Mouse (Mus musculus): Measurements from ENCODE around the gene Sik3. TPM values are rescaled to one million over a fixed set of nuclear protein-coding genes. Genes with fewer than 3 reads are reported as not detected.

Sik3 gene
- polyA plus RNA-seq, 1 experiment from 2014 or later, result 4.7 TPM

DNA sequence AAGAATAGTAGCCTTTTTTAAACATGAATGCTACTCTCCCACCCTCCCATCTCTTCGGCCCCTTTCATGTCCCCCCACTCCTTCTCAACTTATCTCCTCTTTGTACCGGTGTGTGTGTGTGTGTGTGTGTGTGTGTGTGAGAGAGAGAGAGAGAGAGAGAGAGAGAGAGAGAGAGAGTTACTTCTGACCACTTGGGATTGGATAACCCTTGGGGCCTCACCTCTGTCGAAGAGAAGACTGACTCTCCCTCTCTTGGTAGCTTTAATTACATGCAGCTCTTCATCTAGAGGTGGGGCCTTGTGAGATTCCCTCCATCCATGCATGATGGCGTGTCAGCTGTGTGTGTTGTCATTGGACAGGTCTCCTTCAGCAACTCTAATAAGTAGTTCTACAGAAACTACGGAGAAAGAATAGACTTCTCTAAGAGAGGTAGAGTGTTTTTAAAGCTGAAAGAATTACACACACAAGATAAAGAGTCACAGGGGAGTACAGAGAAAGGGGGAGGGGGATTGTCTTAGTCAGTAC is 162.2 kb downstream of the Sik3 start:
- WGBS, result 63% methylated on average over 5 of the region's 5 CpGs
- Histone ChIP-seq H3K27ac (replicated peaks) (peak overlapping the region; percentile 71), H3K27me3 (replicated peaks) (no peaks in the 10 kb centered on the region)

DNA sequence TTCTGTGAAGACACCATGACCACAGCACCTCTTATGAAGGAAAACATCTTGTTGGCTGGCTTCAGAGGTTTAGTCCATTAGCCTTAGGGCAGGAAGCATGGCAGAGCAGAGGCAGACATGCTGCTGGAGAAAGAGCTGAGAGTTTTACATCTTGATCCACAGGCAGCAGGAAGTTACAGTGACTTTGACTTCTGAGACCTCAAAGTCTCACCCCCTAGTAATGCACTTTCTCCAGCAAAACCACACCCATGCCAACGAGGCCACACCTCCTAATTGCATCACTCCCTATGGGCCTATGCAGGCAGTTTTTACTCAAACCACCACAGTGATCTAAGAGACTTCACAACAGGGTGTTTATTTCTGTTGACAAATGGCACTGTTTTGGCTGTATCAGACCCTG is 162.7 kb downstream of the Sik3 start:
- ATAC-seq (ENCODE audit: extremely low read depth, insufficient number of reproducible peaks, low FRiP score, low TSS enrichment), result no peak
- no peak overlapping the region for H3K9ac ChIP-seq
- H3K4me2 ChIP-seq, result no peak overlapping the region
- no peak overlapping the region for H3K4me3 ChIP-seq
- no peaks in the 10 kb centered on the region for H3K27me3 ChIP-seq (replicated peaks)
- WGBS, result 23% methylated on average over 1 of the region's 1 CpGs
- H3K36me3 ChIP-seq, result peaks cover 17% of the 10 kb centered on the region
- peak overlapping the region; percentile 71 for H3K27ac ChIP-seq (replicated peaks)
- no peaks in the 10 kb centered on the region for H3K9me3 ChIP-seq
- peaks cover 29% of the 10 kb centered on the region for H3K4me1 ChIP-seq

More for the DNA sequence above, 162.2 kb downstream of the Sik3 start:
- no peak for ATAC-seq (ENCODE audit: extremely low read depth, insufficient number of reproducible peaks, low FRiP score, low TSS enrichment)
- Histone ChIP-seq H3K9me3 (no peaks in the 10 kb centered on the region), H3K4me3 (no peak overlapping the region), H3K4me2 (no peak overlapping the region), H3K9ac (no peak overlapping the region), H3K36me3 (peaks cover 16% of the 10 kb centered on the region), H3K4me1 (peaks cover 30% of the 10 kb centered on the region)

DNA sequence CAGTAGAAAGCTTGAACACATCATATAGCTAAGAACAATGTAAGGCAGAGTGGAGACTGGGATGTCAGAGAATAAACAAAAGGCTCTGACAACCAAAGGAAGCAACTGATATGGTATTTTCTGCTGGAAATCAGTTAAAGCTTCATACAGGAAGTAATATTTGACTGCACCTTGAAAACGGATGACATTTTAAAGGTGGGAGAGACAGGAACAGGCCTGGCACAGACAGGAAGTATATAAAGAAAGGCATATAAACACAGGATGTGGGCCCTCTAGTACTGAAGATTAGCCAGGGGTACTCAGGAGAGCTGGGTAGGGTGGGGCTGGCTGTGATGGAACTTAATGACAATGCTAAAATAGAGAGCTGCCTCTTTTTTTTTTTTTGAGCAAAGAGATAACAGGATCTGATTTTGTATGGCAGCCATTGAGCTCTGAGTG is 163.3 kb downstream of the Sik3 start:
- Histone ChIP-seq H3K4me1 (peaks cover 29% of the 10 kb centered on the region), H3K27ac (replicated peaks) (peak overlapping the region; percentile 71; the same call in 1 of the 2 replicates), H3K4me3 (no peak overlapping the region), H3K9me3 (no peaks in the 10 kb centered on the region), H3K4me2 (no peak overlapping the region), H3K9ac (no peak overlapping the region), H3K27me3 (replicated peaks) (no peaks in the 10 kb centered on the region), H3K36me3 (peaks cover 22% of the 10 kb centered on the region)
- 46% methylated on average over 1 of the region's 1 CpGs for WGBS
- no peak for ATAC-seq (ENCODE audit: extremely low read depth, insufficient number of reproducible peaks, low FRiP score, low TSS enrichment)

DNA sequence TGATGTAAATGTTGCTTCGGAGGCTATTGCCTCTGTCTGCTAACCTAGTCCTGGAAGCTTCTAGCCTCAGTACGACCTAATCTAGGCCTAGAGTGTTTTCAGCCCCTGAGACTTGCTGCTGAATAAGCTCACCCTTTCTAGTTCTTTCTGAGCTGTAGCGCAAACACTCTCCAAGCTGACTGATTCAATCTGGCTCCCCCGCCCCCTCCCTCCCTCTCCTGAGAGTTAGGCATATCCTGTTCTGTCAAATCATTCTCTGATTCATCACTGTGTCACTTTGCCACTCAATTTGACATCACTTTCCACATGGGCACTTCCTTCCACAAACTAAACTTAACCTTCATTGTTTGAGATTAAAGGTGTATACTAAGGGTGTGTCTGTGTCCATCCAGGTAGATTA is 164.0 kb downstream of the Sik3 start:
- 69% methylated on average over 4 of the region's 4 CpGs for WGBS
- H3K4me3 ChIP-seq, result no peak overlapping the region
- peaks cover 23% of the 10 kb centered on the region for H3K36me3 ChIP-seq
- peak overlapping the region; percentile 71; the same call in 1 of the 2 replicates for H3K27ac ChIP-seq (replicated peaks)
- no peak overlapping the region for H3K9ac ChIP-seq
- peaks cover 29% of the 10 kb centered on the region for H3K4me1 ChIP-seq
- no peak for ATAC-seq (ENCODE audit: extremely low read depth, insufficient number of reproducible peaks, low FRiP score, low TSS enrichment)
- no peaks in the 10 kb centered on the region for H3K27me3 ChIP-seq (replicated peaks)
- no peaks in the 10 kb centered on the region for H3K9me3 ChIP-seq
- H3K4me2 ChIP-seq, result no peak overlapping the region

DNA sequence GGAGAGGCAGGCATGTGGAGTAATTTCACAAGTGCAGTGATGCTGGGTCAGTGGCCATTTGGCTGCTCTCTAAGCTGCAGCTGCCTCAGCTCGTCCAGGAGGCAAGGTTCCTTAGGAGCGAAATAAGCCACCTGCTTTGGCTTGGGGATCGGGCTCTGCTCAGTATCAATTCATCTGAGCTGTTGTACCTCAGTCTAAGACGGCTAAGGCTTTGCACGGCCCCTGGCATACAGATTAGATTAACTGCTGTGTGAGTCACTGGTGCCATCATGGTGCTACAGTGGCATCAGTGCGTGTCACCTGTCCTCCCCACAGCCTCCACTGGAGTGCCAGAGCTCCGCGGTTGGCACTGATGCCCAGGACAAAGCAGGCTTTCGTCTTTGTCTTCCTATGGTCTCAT is 166.0 kb downstream of the Sik3 start:
- ATAC-seq (ENCODE audit: extremely low read depth, insufficient number of reproducible peaks, low FRiP score, low TSS enrichment), result no peak
- WGBS, result 84% methylated on average over 9 of the region's 9 CpGs
- Histone ChIP-seq H3K27ac (replicated peaks) (no peak overlapping the region), H3K36me3 (peaks cover 33% of the 10 kb centered on the region), H3K4me2 (no peak overlapping the region), H3K4me3 (no peak overlapping the region), H3K9me3 (no peaks in the 10 kb centered on the region), H3K27me3 (replicated peaks) (no peaks in the 10 kb centered on the region), H3K9ac (no peak overlapping the region), H3K4me1 (peaks cover 25% of the 10 kb centered on the region)

DNA sequence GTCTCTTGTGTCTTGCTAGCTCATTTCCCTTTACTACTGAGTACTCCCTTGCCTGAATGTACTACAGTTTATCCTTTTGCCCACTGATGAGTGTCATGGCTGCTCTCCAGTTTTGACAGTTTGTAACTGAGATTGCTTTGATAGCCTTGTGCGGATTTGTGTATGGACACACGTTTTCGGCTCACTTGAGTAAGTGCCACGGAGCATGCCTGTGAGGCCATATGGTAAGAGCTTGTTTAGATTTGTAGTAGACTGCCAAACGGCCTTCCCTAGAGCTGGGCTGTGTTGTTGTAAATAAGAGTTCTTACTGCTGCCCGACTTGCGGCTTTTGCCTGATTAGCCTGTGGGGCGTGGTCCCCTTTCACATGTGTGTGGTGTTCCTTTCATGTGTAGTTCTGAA is 168.7 kb downstream of the Sik3 start:
- no peak overlapping the region for H3K4me2 ChIP-seq
- no peak overlapping the region for H3K9ac ChIP-seq
- no peaks in the 10 kb centered on the region for H3K27me3 ChIP-seq (replicated peaks)
- no peak overlapping the region for H3K27ac ChIP-seq (replicated peaks)
- peaks cover 33% of the 10 kb centered on the region for H3K36me3 ChIP-seq
- peaks cover 17% of the 10 kb centered on the region for H3K4me1 ChIP-seq
- ATAC-seq (ENCODE audit: extremely low read depth, insufficient number of reproducible peaks, low FRiP score, low TSS enrichment), result no peak
- WGBS, result 84% methylated on average over 8 of the region's 8 CpGs
- H3K9me3 ChIP-seq, result no peaks in the 10 kb centered on the region
- H3K4me3 ChIP-seq, result no peak overlapping the region

DNA sequence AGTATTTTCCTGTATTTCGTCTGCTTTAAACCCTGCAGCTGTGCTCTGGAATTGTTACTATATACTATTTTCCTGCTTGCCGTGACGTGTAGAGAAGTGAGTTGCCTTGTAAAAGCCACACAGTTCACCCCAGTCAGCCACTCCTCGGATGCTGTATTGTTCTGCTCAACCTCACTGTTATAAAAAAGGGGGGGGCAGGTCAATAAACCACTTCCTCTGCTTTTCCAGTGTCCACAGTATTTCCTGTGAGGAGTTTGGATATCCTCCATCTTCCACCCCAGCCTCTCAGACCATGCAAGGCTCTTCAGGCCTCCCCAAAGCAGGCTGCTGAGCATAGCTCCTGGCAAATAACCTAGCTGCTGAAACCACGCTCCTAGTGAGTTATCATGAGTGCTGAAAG is 171.9 kb downstream of the Sik3 start:
- no peak overlapping the region for H3K9ac ChIP-seq
- WGBS, result 61% methylated on average over 5 of the region's 5 CpGs

DNA sequence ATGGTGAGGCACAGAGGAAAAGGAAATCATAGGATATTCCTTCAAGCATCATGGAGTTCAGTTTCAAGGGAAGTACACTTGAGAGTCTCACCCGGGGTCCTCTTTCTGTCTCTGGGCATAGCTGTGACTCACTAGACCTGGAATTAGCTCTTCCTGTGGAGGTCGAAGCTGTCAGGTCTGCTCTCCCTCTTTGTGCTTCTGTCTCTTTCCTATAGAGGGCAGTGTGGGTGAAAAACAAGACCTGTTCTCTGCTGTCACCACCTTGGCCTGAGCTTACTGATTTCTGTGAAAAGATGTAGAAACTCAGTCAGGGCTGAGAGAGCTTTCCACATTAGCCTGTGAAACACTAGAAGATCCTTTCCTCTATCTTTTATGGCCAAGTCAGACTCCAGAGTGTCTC is 172.6 kb downstream of the Sik3 start:
- 22% methylated on average over 2 of the region's 2 CpGs for WGBS
- peak overlapping the region; percentile 78 for H3K27ac ChIP-seq (replicated peaks)
- H3K9ac ChIP-seq, result no peak overlapping the region
- H3K27me3 ChIP-seq (replicated peaks), result no peaks in the 10 kb centered on the region
- no peak overlapping the region for H3K4me3 ChIP-seq
- no peaks in the 10 kb centered on the region for H3K9me3 ChIP-seq
- H3K4me2 ChIP-seq, result no peak overlapping the region
- H3K4me1 ChIP-seq, result peaks cover 15% of the 10 kb centered on the region
- H3K36me3 ChIP-seq, result peaks cover 16% of the 10 kb centered on the region; the same call in 1 of the 2 replicates
- ATAC-seq (ENCODE audit: extremely low read depth, insufficient number of reproducible peaks, low FRiP score, low TSS enrichment), result no peak

More for the DNA sequence above, 171.9 kb downstream of the Sik3 start:
- Histone ChIP-seq H3K4me1 (peaks cover 15% of the 10 kb centered on the region), H3K9me3 (no peaks in the 10 kb centered on the region), H3K27ac (replicated peaks) (peak overlapping the region; percentile 78), H3K4me2 (no peak overlapping the region), H3K4me3 (no peak overlapping the region), H3K27me3 (replicated peaks) (no peaks in the 10 kb centered on the region), H3K36me3 (peaks cover 19% of the 10 kb centered on the region; the same call in 1 of the 2 replicates)
- ATAC-seq (ENCODE audit: extremely low read depth, insufficient number of reproducible peaks, low FRiP score, low TSS enrichment), result no peak

DNA sequence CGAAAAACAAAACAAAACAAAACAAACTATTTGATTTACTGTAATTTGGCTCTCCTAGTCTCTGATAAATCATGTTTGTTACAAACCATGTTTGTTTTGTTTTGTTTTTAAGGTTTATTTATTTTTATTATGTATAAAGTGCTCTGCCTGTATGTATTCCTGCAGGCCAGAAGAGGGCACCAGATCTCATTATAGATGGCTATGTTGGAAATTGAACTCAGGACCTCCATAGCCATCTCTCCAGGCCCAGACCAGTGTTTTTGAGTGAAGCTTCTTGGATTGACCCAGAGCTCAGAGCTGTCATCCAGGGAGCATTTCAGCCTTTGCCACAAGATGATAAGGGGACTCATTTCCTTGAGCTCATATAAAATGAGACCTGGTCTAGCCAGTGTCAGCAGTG is 173.8 kb downstream of the Sik3 start:
- no peaks in the 10 kb centered on the region for H3K9me3 ChIP-seq
- 74% methylated on average over 1 of the region's 1 CpGs for WGBS
- peaks cover 27% of the 10 kb centered on the region for H3K4me1 ChIP-seq
- no peak overlapping the region for H3K9ac ChIP-seq
- no peak overlapping the region for H3K4me3 ChIP-seq
- no peak overlapping the region for H3K4me2 ChIP-seq
- ATAC-seq (ENCODE audit: extremely low read depth, insufficient number of reproducible peaks, low FRiP score, low TSS enrichment), result no peak
- peaks cover 9% of the 10 kb centered on the region; the same call in 1 of the 2 replicates for H3K36me3 ChIP-seq
- H3K27me3 ChIP-seq (replicated peaks), result no peaks in the 10 kb centered on the region
- no peak overlapping the region for H3K27ac ChIP-seq (replicated peaks)

DNA sequence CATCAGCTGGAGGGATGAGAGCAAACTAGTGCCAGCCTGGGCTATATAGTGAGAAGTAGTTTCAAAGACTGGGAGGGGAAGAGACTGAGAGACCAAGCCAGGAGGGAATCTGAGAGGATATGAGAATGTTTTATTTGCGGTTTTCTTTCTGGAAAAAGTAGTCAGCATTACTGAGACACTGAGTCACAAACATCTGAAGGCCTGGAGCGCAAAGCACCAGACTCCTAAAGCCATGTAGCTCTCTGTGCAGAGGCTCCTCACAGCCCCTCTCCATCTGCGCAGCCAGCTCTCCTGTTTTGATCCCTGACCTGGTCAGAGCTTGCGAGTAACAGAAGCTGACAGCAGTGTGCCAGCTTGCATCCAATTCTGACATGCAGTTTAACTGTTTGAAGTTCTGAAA is 175.8 kb downstream of the Sik3 start:
- no peak overlapping the region for H3K4me3 ChIP-seq
- peaks cover 29% of the 10 kb centered on the region for H3K4me1 ChIP-seq
- no peak for ATAC-seq (ENCODE audit: extremely low read depth, insufficient number of reproducible peaks, low FRiP score, low TSS enrichment)
- 84% methylated on average over 4 of the region's 4 CpGs for WGBS
- H3K9me3 ChIP-seq, result no peaks in the 10 kb centered on the region
- H3K36me3 ChIP-seq, result no peaks in the 10 kb centered on the region
- no peak overlapping the region for H3K4me2 ChIP-seq
- no peak overlapping the region for H3K27ac ChIP-seq (replicated peaks)
- H3K9ac ChIP-seq, result no peak overlapping the region
- no peaks in the 10 kb centered on the region for H3K27me3 ChIP-seq (replicated peaks)

DNA sequence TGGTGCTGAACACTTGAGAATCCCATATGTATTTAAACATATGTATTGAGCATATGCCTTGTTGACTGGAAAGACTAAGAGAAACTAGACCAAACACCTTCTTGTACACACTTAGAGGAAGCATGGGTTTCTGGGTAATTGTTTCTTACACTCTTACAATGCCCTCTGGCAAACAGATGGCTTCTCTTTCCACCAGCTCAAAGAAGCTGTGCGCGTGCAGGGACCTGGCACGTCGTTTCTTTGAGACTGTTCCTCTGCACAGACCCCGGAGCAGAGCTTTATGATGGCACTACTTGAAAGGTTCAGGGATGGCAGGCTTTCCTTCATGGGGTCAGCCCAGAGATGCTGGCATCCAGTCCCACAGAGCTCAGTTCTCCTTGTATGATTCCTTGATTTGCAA is 176.3 kb downstream of the Sik3 start:
- no peak overlapping the region for H3K4me2 ChIP-seq
- H3K9ac ChIP-seq, result no peak overlapping the region
- 87% methylated on average over 5 of the region's 5 CpGs for WGBS
- peaks cover 26% of the 10 kb centered on the region for H3K4me1 ChIP-seq
- no peaks in the 10 kb centered on the region for H3K9me3 ChIP-seq
- H3K4me3 ChIP-seq, result no peak overlapping the region
- no peaks in the 10 kb centered on the region for H3K27me3 ChIP-seq (replicated peaks)
- ATAC-seq (ENCODE audit: extremely low read depth, insufficient number of reproducible peaks, low FRiP score, low TSS enrichment), result no peak
- H3K27ac ChIP-seq (replicated peaks), result no peak overlapping the region
- no peaks in the 10 kb centered on the region for H3K36me3 ChIP-seq

DNA sequence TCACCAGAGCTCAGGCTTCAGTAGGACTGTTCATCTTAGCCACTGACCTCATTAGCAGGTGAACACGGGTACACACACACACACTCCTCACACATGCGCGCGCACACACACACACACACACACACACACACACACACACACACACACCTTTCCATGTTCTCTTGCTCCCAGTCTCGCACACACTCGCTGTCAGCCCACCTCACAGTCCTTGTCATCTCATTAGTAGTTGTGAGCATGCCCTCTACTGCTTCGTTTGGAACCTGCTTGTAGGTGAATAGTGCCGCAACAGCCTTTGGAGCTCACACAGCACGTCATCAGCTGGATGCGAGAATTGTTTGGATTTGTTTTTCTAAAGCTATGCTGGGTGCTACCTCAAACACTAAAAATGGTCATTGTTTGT is 176.8 kb downstream of the Sik3 start:
- Histone ChIP-seq H3K9ac (no peak overlapping the region), H3K4me2 (no peak overlapping the region), H3K4me1 (peaks cover 22% of the 10 kb centered on the region), H3K9me3 (no peaks in the 10 kb centered on the region), H3K36me3 (peaks cover 3% of the 10 kb centered on the region), H3K27me3 (replicated peaks) (no peaks in the 10 kb centered on the region), H3K27ac (replicated peaks) (no peak overlapping the region), H3K4me3 (no peak overlapping the region)
- WGBS, result 86% methylated on average over 10 of the region's 10 CpGs
- no peak for ATAC-seq (ENCODE audit: extremely low read depth, insufficient number of reproducible peaks, low FRiP score, low TSS enrichment)
